Mouse (Mus musculus) liver, embryonic 11.5 days (tissue): Measurements from ENCODE around the gene Arid1b. TPM values are rescaled to one million over a fixed set of nuclear protein-coding genes. Genes with fewer than 3 reads are reported as not detected.

Experiments
- ATAC-seq: fragments of 200-750 bp; cut with Nextera tagmentation; replicated peaks from 2 replicates; pipeline ENCODE4 v1.8.0; 2017; ENCODE audit warnings: moderate number of reproducible peaks, mild to moderate bottlenecking, moderate TSS enrichment, moderate library complexity; ENCODE audit not compliant: low FRiP score
- DNase-seq: peaks from one replicate; pipeline ENCODE4 v3.0.0-alpha.2; 2017; ENCODE audit warnings: low spot score
- H3K27ac ChIP-seq: fragments of 300-500 bp; sonication (generic); 2 replicates; pipeline ENCODE4 v1.5.1; 2014; ENCODE audit warnings: mild to moderate bottlenecking, low read depth, low read length, control low read depth
- H3K27me3 ChIP-seq: fragments of 300-500 bp; sonication (generic); replicated peaks from 2 replicates; pipeline ENCODE4 v1.6.1; 2014; ENCODE audit warnings: low read length, mixed read lengths; ENCODE audit not compliant: control insufficient read depth, insufficient read depth
- H3K36me3 ChIP-seq: fragments of 300-500 bp; sonication (generic); 2 replicates; pipeline ENCODE4 v1.6.1; 2014; ENCODE audit warnings: mild to moderate bottlenecking, low read length, moderate library complexity, mixed read lengths; ENCODE audit not compliant: control insufficient read depth, insufficient read depth
- H3K4me1 ChIP-seq: fragments of 300-500 bp; sonication (generic); replicated peaks from 2 replicates; pipeline ENCODE4 v1.6.1; 2014; ENCODE audit warnings: low read length, mixed read lengths; ENCODE audit not compliant: control insufficient read depth, insufficient read depth
- H3K4me2 ChIP-seq: fragments of 300-500 bp; sonication (generic); 2 replicates; pipeline ENCODE4 v1.6.1; 2014; ENCODE audit warnings: mild to moderate bottlenecking, control low read depth, moderate library complexity
- H3K4me3 ChIP-seq: fragments of 300-500 bp; sonication (generic); 2 replicates; pipeline ENCODE4 v1.5.1; 2014; ENCODE audit warnings: low read depth, low read length, control low read depth
- H3K9ac ChIP-seq: fragments of 300-500 bp; sonication (generic); 2 replicates; pipeline ENCODE4 v1.6.1; 2014; ENCODE audit warnings: low read depth, low read length, control low read depth
- H3K9me3 ChIP-seq: fragments of 300-500 bp; sonication (generic); 2 replicates; pipeline ENCODE4 v1.6.1; 2016; ENCODE audit warnings: low read length, inconsistent platforms, mixed read lengths; ENCODE audit not compliant: control insufficient read depth
- WGBS: fragments of 180-500 bp; shearing (Covaris S2); extraction: QIAGEN DNeasy Blood & Tissue Kit; methylation state at CpG from one replicate; pipeline ENCODE4 v1.1.7; 2014; 5-methylcytosine and 5-hydroxymethylcytosine counted together
- polyA plus RNA-seq: library from polyadenylated mRNA; unstranded; fragments of >200 nt; fragmentation: Nextera tagmentation; extraction: Ambion mirVana; gene quantifications from 2 replicates; pipeline ENCODE4 v1.2.1, GENCODE M21; 2014

The Arid1b gene
- polyA plus RNA-seq, 1 experiment from 2014 or later, result 9.1 TPM

- WGBS, result 75% methylated on average over 9 of the region's 9 CpGs
Measured at GRCm38 (mm10) chr17:5287641-5288040, 293.5 kb downstream of the Arid1b start.

DNA sequence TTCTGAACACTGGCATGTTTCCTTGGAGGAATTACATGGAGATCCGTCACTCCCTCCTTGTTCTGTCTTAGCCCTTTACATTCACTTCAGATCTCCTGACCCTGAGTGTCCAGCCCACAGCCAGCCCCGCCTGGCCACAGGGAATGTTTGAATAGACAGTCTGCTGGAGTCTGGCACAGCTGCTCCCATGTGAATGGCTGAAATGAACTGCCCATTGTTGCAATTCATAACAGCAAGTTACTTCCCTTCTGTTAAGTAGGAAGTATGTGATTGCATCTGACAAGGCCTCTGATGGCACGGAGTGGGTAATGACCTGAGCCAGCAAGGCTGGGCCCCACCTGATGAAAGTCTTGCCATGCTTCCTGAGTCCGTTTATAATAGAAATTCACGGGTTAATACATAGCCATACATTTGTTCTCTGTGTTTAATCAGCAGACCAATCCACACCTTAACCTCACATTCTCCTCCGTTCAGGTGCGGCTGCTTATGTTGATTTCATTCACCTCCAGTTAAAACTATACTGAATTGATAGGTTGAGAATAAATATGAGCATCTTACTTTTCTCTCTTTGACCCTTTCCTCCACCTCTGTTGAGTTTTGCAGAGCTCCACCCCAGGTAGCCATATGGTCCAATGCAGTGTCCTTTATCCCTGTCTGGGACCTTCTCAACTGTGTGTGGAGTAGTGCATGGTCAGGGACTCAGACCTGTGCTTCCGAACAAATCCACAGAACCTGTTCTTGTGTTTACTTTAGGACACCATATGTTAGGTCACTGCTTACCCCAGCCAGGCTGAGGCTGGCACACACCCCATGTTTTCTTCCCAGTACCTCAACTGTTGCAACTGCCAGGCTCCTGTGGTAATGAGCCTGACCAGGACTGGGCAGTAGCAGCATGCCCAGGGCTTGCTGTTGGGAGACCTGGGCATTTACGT is 299.8 kb downstream of the Arid1b start:
- Histone ChIP-seq H3K4me2 (no peak overlapping the region), H3K4me3 (no peak overlapping the region), H3K4me1 (no peaks in the 10 kb centered on the region), H3K9ac (no peak overlapping the region), H3K36me3 (peaks cover 10% of the 10 kb centered on the region), H3K27ac (no peak overlapping the region), H3K27me3 (no peaks in the 10 kb centered on the region), H3K9me3 (no peaks in the 10 kb centered on the region)
- ATAC-seq, result no peak
- DNase-seq, result no peak
- 82% methylated on average over 9 of the region's 9 CpGs for WGBS

More at GRCm38 (mm10) chr17:5287641-5288040, 293.5 kb downstream of the Arid1b start:
- DNase-seq (no peak), ATAC-seq (no peak)
- Histone ChIP-seq H3K27ac (no peak overlapping the region), H3K4me2 (no peak overlapping the region), H3K9me3 (no peaks in the 10 kb centered on the region), H3K4me1 (no peaks in the 10 kb centered on the region), H3K27me3 (no peaks in the 10 kb centered on the region), H3K9ac (no peak overlapping the region), H3K36me3 (peaks cover 10% of the 10 kb centered on the region), H3K4me3 (no peak overlapping the region)

DNA sequence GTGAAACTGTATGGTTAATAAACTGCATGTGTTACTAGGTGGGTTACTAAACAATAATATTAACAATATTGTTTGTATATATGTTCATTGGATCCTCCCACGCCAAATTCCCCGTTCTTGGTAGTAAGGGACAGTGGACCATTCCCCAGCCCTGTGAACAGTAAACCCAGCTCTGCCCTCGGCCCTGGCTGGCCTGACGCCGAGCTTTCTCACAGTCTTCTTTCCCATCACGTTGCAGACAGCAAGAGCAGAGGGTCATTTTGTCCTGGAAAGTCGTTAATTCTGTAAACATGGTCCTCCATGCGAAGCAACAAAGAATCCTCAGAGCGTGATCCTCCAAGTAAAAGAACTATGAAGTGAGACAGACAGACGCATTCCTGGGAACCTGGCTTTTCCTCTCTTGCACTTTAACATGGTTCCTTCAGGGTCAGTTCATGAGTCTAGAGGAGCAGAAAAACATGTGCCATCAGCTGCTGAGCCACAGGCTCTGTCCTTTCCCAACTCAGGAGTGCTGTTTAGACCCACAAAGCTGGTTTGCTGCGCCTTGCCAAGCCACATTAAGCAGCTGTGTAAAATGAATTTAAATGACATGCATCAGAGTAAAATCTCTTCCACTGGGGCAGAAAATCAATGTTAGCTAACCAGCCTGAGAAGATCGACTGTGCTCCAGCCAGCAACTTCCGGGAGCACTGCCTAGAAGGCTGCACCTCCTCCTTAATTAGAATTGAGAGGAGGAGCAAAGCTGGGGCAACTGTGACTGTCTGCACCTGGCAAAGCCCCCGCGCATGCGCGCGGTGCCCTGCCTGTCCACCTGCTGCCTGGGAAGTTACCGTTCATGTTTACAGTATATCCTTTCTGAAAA is 301.2 kb downstream of the Arid1b start:
- Histone ChIP-seq H3K9me3 (no peaks in the 10 kb centered on the region), H3K36me3 (peaks cover 8% of the 10 kb centered on the region), H3K27me3 (no peaks in the 10 kb centered on the region), H3K9ac (no peak overlapping the region), H3K4me2 (no peak overlapping the region), H3K4me1 (no peaks in the 10 kb centered on the region), H3K27ac (no peak overlapping the region), H3K4me3 (no peak overlapping the region)
- no peak for ATAC-seq
- WGBS, result 84% methylated on average over 19 of the region's 19 CpGs
- DNase-seq, result no peak

DNA sequence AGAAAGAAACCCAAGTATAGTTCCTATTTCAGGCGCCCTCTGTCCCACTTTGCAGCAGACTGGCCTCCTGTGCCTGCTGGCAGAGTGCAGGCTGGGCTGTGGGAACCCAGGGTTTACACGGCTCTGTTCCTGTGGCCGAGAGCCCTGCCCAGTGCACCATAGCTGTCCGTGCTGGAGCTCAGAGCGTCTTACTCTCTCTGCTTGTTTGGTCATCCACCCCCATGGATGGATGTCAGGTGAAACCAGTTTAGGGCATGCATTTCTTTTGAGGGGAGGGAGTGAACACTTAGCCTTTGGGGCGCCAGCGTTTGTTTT is 301.8 kb downstream of the Arid1b start:
- Histone ChIP-seq H3K4me3 (no peak overlapping the region), H3K27ac (no peak overlapping the region), H3K9ac (no peak overlapping the region), H3K27me3 (no peaks in the 10 kb centered on the region), H3K9me3 (no peaks in the 10 kb centered on the region), H3K36me3 (peaks cover 6% of the 10 kb centered on the region), H3K4me1 (no peaks in the 10 kb centered on the region), H3K4me2 (no peak overlapping the region)
- ATAC-seq (no peak), DNase-seq (no peak)
- 91% methylated on average over 7 of the region's 7 CpGs for WGBS

- H3K36me3 ChIP-seq, result no peaks in the 10 kb centered on the region; the same call in 1 of the 2 replicates
- DNase-seq, result no peak
- WGBS, result 92% methylated on average over 4 of the region's 4 CpGs
- H3K4me1 ChIP-seq, result no peaks in the 10 kb centered on the region
- no peak overlapping the region for H3K4me3 ChIP-seq
- no peak overlapping the region for H3K9ac ChIP-seq
- ATAC-seq, result no peak
- no peaks in the 10 kb centered on the region for H3K27me3 ChIP-seq
- no peak overlapping the region for H3K4me2 ChIP-seq
- H3K27ac ChIP-seq, result no peak overlapping the region
- H3K9me3 ChIP-seq, result no peaks in the 10 kb centered on the region
Measured at GRCm38 (mm10) chr17:5297491-5297890, 303.4 kb downstream of the Arid1b start.

- WGBS, result 94% methylated on average over 10 of the region's 10 CpGs
- H3K9ac ChIP-seq, result no peak overlapping the region
- ATAC-seq, result no peak
Measured at GRCm38 (mm10) chr17:5297984-5298383, 303.9 kb downstream of the Arid1b start.

GRCm38 (mm10) chr17:5298891-5299559 is 304.9 kb downstream of the Arid1b start:
- Histone ChIP-seq H3K4me1 (no peaks in the 10 kb centered on the region), H3K9ac (no peak overlapping the region), H3K36me3 (no peaks in the 10 kb centered on the region; the same call in 1 of the 2 replicates), H3K4me3 (no peak overlapping the region), H3K27ac (no peak overlapping the region), H3K4me2 (no peak overlapping the region), H3K27me3 (no peaks in the 10 kb centered on the region), H3K9me3 (no peaks in the 10 kb centered on the region)
- WGBS, result 84% methylated on average over 5 of the region's 5 CpGs
- no peak for ATAC-seq
- no peak for DNase-seq

More at GRCm38 (mm10) chr17:5297984-5298383, 303.9 kb downstream of the Arid1b start:
- no peak overlapping the region for H3K4me3 ChIP-seq
- no peak overlapping the region for H3K27ac ChIP-seq
- H3K9me3 ChIP-seq, result no peaks in the 10 kb centered on the region
- no peak overlapping the region for H3K4me2 ChIP-seq
- H3K27me3 ChIP-seq, result no peaks in the 10 kb centered on the region
- no peaks in the 10 kb centered on the region; the same call in 1 of the 2 replicates for H3K36me3 ChIP-seq
- H3K4me1 ChIP-seq, result no peaks in the 10 kb centered on the region
- DNase-seq, result no peak

DNA sequence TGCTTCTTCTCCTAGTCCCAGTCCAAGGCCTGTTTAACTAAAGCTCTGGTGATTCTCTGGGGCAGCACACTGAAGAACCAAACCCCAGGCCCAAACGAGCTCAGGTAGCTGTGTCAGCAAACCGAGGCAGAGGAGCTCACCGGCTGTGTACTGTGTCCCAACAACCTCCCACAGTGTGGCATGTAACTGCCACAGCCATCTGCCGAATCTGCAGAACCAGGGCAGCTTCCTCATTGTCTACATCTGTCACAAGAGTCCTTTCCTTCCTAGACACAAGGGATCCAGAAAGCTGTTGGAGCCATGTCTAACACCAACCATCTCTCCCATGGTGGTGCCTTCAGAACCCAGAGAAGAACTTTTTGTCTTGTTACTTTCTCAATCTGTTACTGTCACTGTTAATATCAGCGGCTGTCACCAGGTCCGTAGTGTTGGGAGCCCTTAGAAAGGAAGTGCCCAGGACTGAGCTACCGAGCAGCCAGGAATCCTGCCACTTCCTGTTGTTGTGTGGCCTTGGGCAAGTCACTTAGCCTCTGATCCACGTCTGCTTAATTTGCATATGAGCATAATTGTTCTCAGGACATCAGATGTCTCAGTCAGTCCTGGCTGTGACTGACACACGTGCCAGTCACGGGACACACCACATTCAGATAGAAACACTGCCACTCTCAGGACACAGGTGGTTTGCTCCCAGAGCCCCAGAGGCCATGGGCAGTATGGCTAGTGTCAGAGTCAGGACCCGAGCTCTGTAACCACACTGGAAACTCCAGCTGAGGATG is 309.0 kb downstream of the Arid1b start:
- Histone ChIP-seq H3K9me3 (no peaks in the 10 kb centered on the region), H3K4me1 (no peaks in the 10 kb centered on the region), H3K27ac (no peak overlapping the region), H3K4me2 (no peak overlapping the region), H3K9ac (no peak overlapping the region), H3K36me3 (peaks cover 6% of the 10 kb centered on the region; the same call in 1 of the 2 replicates), H3K27me3 (no peaks in the 10 kb centered on the region), H3K4me3 (no peak overlapping the region)
- ATAC-seq (no peak), DNase-seq (no peak)
- WGBS, result 61% methylated on average over 11 of the region's 11 CpGs
